Mouse (Mus musculus) liver, embryonic 14.5 days (tissue): ENCODE results near the gene Kcp.

ENCODE experiments used
- CTCF ChIP-seq: IDR thresholded peaks from 2 replicates; pipeline ENCODE4 v1.5.1; 2016; ENCODE audit warnings: antibody characterized with exemption, low read depth, control low read depth
- EP300 ChIP-seq: IDR thresholded peaks from 2 replicates; pipeline ENCODE4 v1.6.1; 2016; ENCODE audit warnings: antibody characterized with exemption, low read depth

DNA sequence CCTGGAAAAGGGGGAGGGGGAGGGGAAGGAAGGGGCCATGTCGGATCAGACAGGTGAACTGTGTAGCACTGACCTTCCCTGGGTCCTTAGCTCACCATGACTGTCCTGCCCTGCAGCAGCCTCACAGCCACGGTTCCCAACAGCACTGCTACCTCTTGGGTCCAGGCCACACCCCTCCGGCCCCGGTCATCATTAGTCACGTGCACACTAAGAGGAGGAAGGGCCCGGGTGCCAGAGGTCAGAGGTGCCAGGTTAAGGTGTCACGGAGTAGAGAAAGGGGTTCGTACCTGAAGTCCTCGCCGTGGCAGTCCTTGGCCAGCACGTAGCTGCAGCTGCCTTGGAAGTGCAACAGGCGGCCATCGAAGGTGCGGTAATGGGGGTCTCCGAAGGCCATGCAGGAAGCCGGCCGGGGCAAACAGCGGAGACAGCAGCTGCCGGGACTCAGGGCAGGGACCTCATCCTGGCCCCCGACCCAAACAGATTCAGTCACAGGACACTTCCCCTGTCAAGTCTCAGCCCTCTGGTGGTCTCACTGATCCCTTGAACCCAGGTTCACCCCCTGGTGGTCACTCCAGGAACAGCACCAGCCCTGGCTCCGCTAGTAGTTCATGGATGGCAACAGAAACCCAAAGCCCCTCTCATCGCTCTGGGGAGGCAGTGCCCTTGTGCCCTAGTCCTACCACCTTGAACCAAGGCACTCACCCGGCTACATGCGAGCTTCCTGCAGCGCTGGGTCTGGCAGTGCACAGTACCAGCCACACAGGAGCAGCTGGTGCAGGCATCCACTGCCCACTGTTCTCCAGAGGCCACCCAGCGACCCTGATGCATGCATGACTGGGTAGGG lies 22.8 kb downstream of the Kcp start:
- TF ChIP-seq CTCF, result peak; percentile 92
- TF ChIP-seq EP300, result no peak
